Mouse (Mus musculus) cerebellum, adult 11 months (tissue): ENCODE results near the gene Npcd.

Source experiments
- DNase-seq: peaks from one replicate; pipeline ENCODE4 v3.0.0; 2022

The Npcd gene

GRCm38 (mm10) chr15:79834130-79834880, at the start of gene Npcd, which contains the start of gene Cbx6:
TSS of gene Npcd (minus strand) at chr15:79834237.
TSS of gene Cbx6 (minus strand) at chr15:79834688.
- peak; percentile 97 for DNase-seq

GRCm38 (mm10) chr15:79883352-79883822, 49.4 kb upstream of the Npcd start:
- peak; percentile 95 for DNase-seq

- peak; percentile 36 for DNase-seq
Measured at GRCm38 (mm10) chr15:79882623-79883267, 48.7 kb upstream of the Npcd start.

DNA sequence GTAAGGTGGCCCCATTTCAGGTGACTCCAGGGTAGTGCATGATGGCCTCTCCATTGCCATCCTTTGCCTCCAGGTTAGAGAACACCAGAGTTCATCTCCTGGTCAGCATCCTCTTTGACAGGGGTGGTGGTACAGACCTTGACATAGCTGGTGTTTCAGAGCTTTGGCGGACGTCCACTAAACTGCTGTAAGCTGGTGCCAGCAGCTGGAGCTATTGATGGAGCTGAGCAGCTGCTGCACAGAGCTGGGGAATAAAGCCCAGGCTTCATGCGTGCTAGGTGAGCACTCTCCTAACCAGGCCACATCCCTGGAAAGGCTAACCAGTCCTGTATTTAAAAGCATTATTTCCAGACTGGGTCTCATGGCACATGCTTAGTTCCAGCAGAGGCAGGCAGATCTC, 46.4 kb upstream of the Npcd start:
- no peak for DNase-seq

GRCm38 (mm10) chr15:79879319-79879718, 45.3 kb upstream of the Npcd start:
- DNase-seq, result peak; percentile 51

- no peak for DNase-seq
Measured at GRCm38 (mm10) chr15:79878725-79879136, 44.7 kb upstream of the Npcd start.

DNA sequence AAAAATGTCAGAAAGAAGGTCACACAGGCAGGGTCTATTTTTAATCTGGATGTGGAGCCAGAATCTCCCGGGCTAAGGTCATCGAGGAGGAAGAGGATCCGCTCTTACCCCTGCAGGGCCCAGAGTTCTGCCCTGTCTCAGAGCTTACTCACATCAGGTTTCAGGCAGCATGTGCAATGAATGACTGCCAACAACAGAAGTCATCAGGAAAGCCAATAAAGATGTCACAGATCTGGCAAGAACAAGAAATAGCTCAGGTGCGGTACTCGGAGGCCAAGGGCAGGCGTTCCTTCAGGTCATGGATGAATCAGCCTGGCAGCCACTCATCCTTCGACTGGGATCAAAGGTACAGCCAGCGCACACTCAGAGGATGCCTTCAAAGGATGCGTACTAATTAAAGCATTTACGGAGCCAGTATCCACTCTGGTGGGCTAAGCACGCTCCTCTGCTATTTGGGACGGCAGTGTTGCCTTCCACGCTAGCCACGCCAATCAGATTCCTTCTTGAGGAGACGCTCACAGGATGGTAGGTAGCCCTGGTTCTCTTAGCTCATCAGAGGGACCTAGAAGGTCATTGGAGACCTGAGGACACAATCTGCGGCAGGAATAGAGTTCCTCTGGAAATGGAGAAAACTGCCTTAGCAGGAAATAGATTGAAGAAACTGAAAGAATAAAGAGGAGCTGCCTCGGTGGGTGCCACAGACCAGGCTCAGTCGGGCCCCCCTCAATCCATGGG, 41.4 kb upstream of the Npcd start:
- DNase-seq, result no peak

- DNase-seq, result no peak
Measured at GRCm38 (mm10) chr15:79873995-79874394, 40.0 kb upstream of the Npcd start.

DNA sequence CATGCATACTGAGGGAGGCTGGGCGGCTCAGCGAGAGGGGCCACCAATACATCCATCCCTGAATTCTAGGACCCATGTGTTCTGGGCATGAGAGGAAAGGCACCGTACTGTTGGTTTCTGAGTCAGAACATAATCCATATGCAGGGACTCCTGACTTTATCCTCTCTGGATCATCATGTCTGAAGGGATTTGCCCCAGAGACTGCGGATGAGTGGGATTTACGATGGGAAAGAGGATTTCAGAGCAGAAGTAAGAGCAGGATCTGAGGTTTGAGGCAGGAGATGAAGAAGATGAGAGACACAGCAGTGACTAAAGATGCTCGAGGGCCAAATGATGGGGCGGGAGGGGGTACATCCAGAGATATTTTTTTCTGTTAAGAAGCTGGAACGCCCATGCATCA, 39.5 kb upstream of the Npcd start:
- no peak for DNase-seq

DNA sequence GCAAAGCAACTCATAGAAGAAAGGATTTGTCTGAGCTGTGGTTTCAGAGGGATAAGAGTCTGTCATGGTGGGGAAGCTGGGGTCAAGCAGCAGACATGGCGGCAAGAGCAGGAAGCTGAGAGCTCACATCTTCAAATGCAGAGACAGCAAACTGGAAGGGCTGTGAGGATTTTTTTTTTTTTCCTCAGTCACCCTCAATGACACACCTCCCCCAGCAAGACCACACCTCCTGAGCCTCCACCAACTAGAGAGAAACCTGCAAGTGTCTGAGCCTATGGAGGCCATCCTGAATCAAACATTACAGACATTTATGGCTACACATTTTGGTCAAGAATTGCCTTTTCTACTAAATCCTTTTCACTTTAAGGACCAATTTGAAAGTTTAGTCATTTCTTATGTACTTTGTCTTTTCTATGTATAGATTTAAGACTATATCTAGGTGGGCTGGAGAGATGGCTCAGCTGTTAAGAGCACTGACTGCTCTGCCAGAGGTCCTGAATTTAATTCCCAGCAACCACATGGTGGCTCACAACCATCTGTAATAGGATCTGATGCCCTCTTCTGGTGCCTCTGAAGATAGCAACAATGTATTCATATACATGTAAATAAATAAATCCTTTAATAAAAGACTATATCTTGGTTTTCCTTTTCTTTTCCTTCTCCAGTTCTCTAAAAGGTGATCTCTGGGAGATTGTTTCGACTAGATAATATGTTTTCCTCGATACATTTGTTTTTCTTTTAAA, 33.4 kb upstream of the Npcd start:
- DNase-seq, result no peak

DNA sequence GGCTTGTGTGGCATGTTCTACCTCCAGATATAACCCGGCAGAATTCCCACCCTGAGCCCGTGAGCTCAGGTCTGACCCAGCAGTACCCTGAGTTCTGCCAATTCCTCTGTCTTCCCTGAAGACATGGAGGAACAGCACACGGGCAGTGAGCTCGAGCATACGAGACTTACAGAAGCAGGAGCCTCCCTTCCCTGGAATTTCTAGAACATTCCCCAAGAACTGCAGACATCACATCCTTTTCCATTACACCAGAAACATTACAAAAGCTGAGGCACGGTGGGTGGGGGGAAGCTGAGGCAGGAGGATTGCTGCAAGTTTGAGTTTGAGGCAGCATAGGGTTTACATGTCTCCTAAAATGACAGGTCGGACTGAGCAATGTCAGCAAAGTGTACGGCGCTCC, 25.8 kb upstream of the Npcd start:
- no peak for DNase-seq

DNA sequence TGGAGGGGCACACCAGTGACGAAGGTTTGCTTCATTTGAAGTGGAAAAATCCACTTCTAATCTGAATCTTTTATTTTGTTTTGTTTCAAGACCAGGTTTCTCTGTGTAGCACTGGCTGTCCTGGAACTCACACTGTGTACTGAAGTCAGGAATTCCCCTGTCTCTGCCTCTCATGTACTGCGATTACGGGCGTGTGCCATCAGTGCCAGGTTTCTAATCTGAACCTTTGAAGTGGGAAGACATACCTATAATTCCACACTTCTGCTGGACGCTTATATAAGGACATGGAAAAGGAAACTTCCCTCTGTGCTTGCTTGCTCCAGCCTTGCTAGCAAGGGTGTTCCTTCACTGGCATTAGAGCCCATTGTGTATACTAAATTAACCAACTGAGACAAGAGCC, 24.9 kb upstream of the Npcd start:
- DNase-seq, result no peak

DNA sequence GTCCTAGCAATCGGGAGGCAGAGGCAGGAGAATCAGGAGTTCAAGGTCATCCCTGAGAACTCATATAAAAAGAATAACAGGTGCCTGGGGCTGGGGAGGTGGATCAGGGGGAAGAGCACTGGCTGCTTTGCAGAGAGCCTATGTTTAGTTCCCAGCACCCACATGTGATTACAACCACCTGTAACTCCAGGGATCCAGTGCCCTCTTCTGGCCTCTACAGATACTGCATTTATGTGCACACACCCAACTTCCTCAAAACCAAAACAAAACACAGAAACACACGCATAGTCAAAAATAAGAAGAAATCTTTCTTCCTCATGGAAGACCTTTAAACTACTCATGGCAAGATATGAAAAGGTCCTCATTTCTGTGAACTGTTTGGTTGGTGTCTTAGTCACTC, 16.1 kb upstream of the Npcd start:
- DNase-seq, result no peak

DNA sequence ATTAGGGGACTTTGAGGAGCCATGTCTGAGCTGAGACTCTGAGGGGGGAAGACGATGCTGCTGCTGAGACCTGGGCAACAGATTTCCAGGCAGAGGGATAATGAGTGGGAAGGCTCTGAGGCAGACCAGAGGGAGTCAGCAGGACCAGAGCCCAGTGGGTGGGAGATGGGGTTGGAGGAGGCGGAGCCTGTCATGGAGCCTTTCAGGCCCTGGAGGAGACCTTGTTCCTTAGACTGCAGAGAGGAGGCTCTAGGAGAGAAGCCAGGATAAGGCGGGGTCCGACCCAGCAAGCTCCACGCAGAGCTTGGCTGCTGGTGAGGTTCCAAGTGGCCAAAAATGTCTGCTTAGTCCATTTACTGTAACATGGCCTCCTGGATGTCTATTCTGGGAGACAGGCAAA, 13.1 kb upstream of the Npcd start:
- DNase-seq, result no peak

DNA sequence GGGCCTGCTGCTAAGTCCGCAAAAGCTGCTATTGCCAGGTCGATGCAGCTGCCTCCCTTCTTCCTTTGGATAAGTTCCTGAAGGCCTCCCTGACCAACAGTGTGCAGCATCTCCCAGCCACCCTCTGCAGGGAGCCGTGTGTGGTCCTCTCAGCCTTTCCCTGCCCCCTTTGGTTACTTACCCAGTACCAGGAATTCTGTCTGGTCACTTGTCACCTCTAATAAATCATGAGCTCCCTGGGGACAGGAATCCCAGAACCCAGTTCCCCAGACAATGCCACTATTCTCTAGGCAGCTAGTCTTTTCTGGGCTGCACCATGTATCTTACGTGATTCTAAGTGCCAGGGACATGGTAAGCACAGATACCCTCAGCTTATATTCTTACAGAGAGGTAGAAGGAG, 11.9 kb upstream of the Npcd start:
- DNase-seq, result no peak

- no peak for DNase-seq
Measured at GRCm38 (mm10) chr15:79842985-79843384, 8.9 kb upstream of the Npcd start.

DNA sequence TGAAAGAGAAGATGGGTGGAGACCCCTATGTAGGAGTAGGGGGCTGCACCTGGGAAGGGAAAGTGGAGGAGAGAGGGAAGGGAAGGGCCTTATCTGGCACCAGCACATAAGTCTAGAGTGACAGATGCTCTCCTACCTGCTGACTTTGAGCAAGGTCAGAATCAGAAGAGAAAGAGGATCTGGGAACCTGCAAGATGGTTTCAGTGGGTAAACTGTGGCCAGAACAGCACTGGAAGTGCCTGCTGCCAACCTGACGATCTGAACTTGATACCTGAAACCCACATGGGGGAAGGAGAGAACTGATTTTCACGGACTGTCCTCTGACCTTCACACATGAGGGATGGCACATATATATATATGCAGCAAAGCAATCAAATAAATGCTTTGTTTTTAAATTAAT, 6.2 kb upstream of the Npcd start:
- no peak for DNase-seq

- DNase-seq, result no peak
Measured at GRCm38 (mm10) chr15:79834881-79835260, 834 bp upstream of the Npcd start.

DNA sequence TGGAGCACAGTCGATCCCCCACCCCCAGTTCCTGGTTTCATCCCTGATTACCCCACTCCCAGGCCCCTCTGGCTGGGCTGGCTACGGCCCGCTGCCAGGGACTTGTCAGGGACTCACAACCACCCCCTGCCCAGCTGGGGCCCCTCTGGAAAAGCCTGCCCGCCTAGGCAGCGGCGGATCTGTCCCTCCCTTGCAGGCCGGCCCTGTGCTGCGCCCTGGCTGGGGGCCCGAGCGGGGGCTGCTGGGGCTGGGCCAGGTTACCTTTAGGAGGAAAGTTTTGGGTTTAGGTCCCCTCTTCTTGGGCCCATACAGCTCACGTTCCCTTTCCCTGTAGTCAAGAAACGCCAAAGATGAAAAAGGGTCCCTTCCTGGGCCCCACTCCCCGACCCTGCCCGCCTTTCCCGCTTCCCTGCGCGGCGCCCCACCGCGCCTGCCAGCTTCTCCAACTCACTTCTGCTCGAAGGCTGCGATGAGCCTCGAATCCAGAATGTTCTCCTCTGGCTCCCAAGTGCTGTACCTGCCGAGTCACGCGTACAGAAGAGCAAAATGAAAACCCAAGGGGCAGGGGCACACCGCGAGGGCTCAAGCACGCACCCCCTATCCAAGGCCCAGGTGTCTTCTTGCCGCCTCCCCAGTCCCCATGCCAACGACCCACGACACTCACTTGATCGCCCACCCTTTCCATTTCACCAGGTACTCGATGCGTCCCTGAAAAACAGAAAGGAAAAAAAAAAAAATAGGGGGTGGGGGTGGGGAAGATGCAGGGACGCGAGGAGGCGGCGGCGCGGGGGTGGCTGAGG, 586 bp downstream of the Npcd start:
- peak; percentile 59 for DNase-seq

DNA sequence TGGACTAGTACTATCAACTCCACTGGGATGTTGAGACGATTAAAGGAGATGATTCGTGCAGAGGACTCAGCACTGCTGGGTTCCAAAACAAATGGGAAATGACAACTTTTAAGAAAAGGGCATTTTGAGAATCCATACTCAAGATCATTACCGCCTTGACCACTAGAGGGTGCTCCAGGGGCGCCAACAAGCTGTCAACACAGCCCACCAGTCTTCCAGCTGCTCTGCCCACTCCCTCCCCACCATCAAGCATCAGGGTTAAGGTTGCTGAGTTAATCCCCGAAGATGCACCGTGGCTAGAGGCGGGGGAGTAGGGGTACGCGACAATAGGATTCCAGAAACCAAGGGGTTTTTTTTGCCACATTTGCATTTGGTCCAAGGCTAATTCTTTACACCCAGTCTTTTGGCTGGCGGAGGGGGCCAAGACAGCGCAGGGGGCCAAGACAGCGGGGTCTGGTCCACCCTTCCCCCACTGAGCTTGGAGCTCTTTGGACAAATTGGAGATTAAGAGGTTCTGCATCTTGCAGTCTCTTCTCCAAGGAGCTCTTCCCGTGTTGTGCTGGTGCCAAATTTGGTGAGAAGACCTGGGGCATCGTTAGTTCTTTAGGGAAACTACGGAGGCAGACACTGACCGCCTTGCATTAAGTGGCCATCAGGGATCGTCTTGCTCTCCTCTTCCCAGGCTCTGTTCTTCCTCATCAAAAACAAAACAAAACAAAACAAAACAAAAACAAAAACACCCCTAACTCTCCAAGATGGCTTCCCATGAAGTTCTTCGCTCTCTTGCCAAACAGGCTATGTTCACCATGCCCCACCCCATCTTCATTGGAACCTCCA, 1.8 kb downstream of the Npcd start:
- DNase-seq, result peak; percentile 72

DNA sequence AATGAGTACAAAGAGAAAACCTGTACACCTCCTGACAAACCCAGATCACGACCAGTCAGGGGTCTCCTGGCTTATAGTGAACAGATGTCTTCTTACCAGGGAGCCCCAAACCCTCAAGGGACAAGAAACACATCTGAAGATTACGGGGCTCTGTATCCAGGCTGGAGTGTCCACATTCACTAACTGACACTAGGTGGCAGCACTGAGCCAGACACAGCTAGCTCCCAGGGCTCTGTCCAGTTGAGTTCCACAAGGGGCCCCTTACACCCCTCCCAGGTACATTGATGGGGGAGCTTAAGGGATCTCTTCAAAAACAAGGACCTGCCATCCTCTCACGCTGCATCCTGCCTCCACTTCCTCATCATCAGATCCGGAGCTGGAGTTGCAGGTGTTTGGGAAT, 3.6 kb downstream of the Npcd start:
- DNase-seq, result peak; percentile 79
